8 mouse cellular contexts compared by ENCODE assay signal in genomic region chr3:55095968-55096654, GRCm38 (mm10). TPM values are rescaled to one million over a fixed set of nuclear protein-coding genes. Genes with fewer than 3 reads are reported as not detected.
A peak's percentile ranks its signal among the peaks of the same experiment; 100 is the strongest.
DNase-seq lines count a peak whose midpoint lies in the region; ATAC-seq and TF ChIP-seq lines count a peak whose summit lies in the region.

No protein-coding gene starts in this region.

- peak; percentile 79 for ATAC-seq in limb, embryonic 13.5 days (ENCODE audit: low FRiP score, low read depth)
- ATAC-seq in granulocyte monocyte progenitor cell, adult 5-6 weeks (replicated peaks; ENCODE audit: poor library complexity, severe bottlenecking), result no peak

- peaks cover 15% of the 10 kb centered on the region for H3K4me1 ChIP-seq in limb, embryonic 13.5 days
- H3K4me1 ChIP-seq in testis, adult 2 months (ENCODE audit: control insufficient read depth, insufficient read depth, low read length), result no peaks in the 10 kb centered on the region

- H3K9me3 ChIP-seq in limb, embryonic 13.5 days, result no peaks in the 10 kb centered on the region

- intact Hi-C loops in heart, postnatal 10 days (cut with DNase I), result no loop called here

- WGBS in limb, embryonic 13.5 days, result 30% methylated on average over 8 of the region's 8 CpGs

- no peaks in the 10 kb centered on the region for H3K27me3 ChIP-seq in limb, embryonic 13.5 days
- H3K27me3 ChIP-seq in testis, adult 2 months (ENCODE audit: control insufficient read depth, insufficient read depth, low read length), result no peaks in the 10 kb centered on the region

- peak overlapping the region; percentile 88 for H3K27ac ChIP-seq in limb, embryonic 13.5 days
- peak overlapping the region; percentile 58; the same call in 1 of the 2 replicates for H3K27ac ChIP-seq in testis, adult 2 months (ENCODE audit: control insufficient read depth, insufficient read depth, low read depth, low read length)

- peak; percentile 39 to 77 for DNase-seq in adrenal gland, adult (ENCODE audit: inconsistent age in 2 of 2, low spot score in 1 of 2)
- DNase-seq in adrenal gland, postnatal 4 days (ENCODE audit: low spot score in 2 of 2), result no peak
- DNase-seq in right cerebral cortex, postnatal 10 days (ENCODE audit: low spot score in 2 of 2), result peak; percentile 68
- no peak for DNase-seq in right cerebral cortex, adult 2 months (ENCODE audit: low spot score in 2 of 2)
- peak; percentile 49 to 55 for DNase-seq in heart, postnatal 10 days

- no peak for TF ChIP-seq POLR2A in testis, adult 2 months (IDR thresholded peaks at IDR 0.05; ENCODE audit: control insufficient read depth, low read depth, low read length)

- H3K36me3 ChIP-seq in limb, embryonic 13.5 days, result no peaks in the 10 kb centered on the region
- no peaks in the 10 kb centered on the region for H3K36me3 ChIP-seq in testis, adult 2 months (ENCODE audit: control insufficient read depth, insufficient read depth, low read length)

- H3K4me2 ChIP-seq in limb, embryonic 13.5 days (replicated peaks), result peak overlapping the region; percentile 42

- no peak for TF ChIP-seq CTCF in testis, adult 2 months (IDR thresholded peaks at IDR 0.05; ENCODE audit: control insufficient read depth, insufficient read depth, insufficient replicate concordance, low read depth, low read length)

- H3K9ac ChIP-seq in limb, embryonic 13.5 days, result no peak overlapping the region

- H3K4me3 ChIP-seq in limb, embryonic 13.5 days, result peak overlapping the region; percentile 11; the same call in 1 of the 2 replicates
- no peak overlapping the region for H3K4me3 ChIP-seq in testis, adult 2 months (ENCODE audit: control insufficient read depth, low read depth, low read length)

RNA-seq across cellular contexts. Expression of gene Spg20, which starts 15.8 kb away (rescaled TPM):
- total RNA-seq in adrenal gland, postnatal 4 days (2021), result 10 to 100 TPM; 55.2 to 55.3 TPM
- 10 to 100 TPM; 38.7 to 45.3 TPM for total RNA-seq in heart, postnatal 10 days (2021)
- polyA plus RNA-seq in limb, embryonic 13.5 days (2015; fragmentation: Nextera tagmentation; extraction: Ambion mirVana), result 87.7 and 92.6 TPM in 2 replicates
- 11.1 and 12.9 TPM in 2 replicates for polyA plus RNA-seq in testis, adult 2 months (2012; rRNA removed)
- total RNA-seq in granulocyte monocyte progenitor cell, adult 5-6 weeks (2014; fragmentation: Nextera tagmentation), result 9.5 and 14.7 TPM in 2 replicates
- 19.6 and 26.0 TPM in 2 replicates for total RNA-seq in granulocyte monocyte progenitor cell, adult 5-6 weeks (2017)

RNA-seq across cellular contexts. Expression of gene Ccna1, which starts 40.8 kb away (rescaled TPM):
- total RNA-seq in adrenal gland, postnatal 4 days (2021), result under 1 TPM; 0.67 to 0.79 TPM
- under 1 TPM; 0.31 to 0.60 TPM for total RNA-seq in heart, postnatal 10 days (2021)
- polyA plus RNA-seq in limb, embryonic 13.5 days (2015; fragmentation: Nextera tagmentation; extraction: Ambion mirVana), result 1.6 and 2.3 TPM in 2 replicates
- polyA plus RNA-seq in testis, adult 2 months (2012; rRNA removed), result 144 and 152 TPM in 2 replicates
- not detected in 2 replicates for total RNA-seq in granulocyte monocyte progenitor cell, adult 5-6 weeks (2014; fragmentation: Nextera tagmentation)
- not detected in 2 replicates for total RNA-seq in granulocyte monocyte progenitor cell, adult 5-6 weeks (2017)

RNA-seq across cellular contexts. Expression of gene Ccdc169, which starts 41.0 kb away (rescaled TPM):
- total RNA-seq in adrenal gland, postnatal 4 days (2021), result under 1 TPM; 0.17 to 0.34 TPM
- total RNA-seq in heart, postnatal 10 days (2021), result under 1 TPM; 0.10 to 0.15 TPM
- polyA plus RNA-seq in limb, embryonic 13.5 days (2015; fragmentation: Nextera tagmentation; extraction: Ambion mirVana), result 0.10 TPM in 1 of 2 replicates, not detected in the other
- polyA plus RNA-seq in testis, adult 2 months (2012; rRNA removed), result 113 and 137 TPM in 2 replicates
- 0.21 TPM in 1 of 2 replicates, not detected in the other for total RNA-seq in granulocyte monocyte progenitor cell, adult 5-6 weeks (2014; fragmentation: Nextera tagmentation)
- 0.41 TPM in 1 of 2 replicates, not detected in the other for total RNA-seq in granulocyte monocyte progenitor cell, adult 5-6 weeks (2017)

Comparison
In these comparisons a context has a peak if more than half of its experiments do, and no peak if none do; other contexts are left out.
1. DNase-seq: peak in adrenal gland, adult (2 of 2), right cerebral cortex, postnatal 10 days (2 of 2) and heart, postnatal 10 days (2 of 2); none in adrenal gland, postnatal 4 days (0 of 2) and right cerebral cortex, adult 2 months (0 of 2).